Mouse (Mus musculus) CH12.LX (cell line): ENCODE data around the gene Tmco3. TPM values are rescaled to one million over a fixed set of nuclear protein-coding genes. Genes with fewer than 3 reads are reported as not detected.
A peak's percentile ranks its signal among the peaks of the same experiment; 100 is the strongest.

ENCODE experiments used
- DNase-seq: peaks from one replicate; pipeline ENCODE4 v3.0.0-alpha.2; 2013; ENCODE audit errors: extremely low read depth
- H3K27ac ChIP-seq: 2 replicates; pipeline ENCODE4 v1.5.1; 2012; ENCODE audit warnings: low read depth, mild to moderate bottlenecking, control low read depth, moderate library complexity; ENCODE audit not compliant: insufficient read depth
- H3K27me3 ChIP-seq: replicated peaks from 2 replicates; pipeline ENCODE3; 2012; ENCODE audit warnings: inconsistent platforms
- H3K36me3 ChIP-seq, 2 experiments: replicated peaks in 1 of 2; 2 replicates each; pipeline versions ENCODE3 to v1.6.1; 2012; ENCODE audit warnings: inconsistent platforms in 1 of 2, low read length in 1 of 2, mild to moderate bottlenecking in 1 of 2, mixed read lengths in 1 of 2, moderate library complexity in 1 of 2; ENCODE audit not compliant: control insufficient read depth in 1 of 2, insufficient read depth in 1 of 2
- H3K4me1 ChIP-seq, 2 experiments: 2 replicates each; pipeline ENCODE4 v1.6.1; 2012; ENCODE audit warnings: inconsistent platforms in 1 of 2, moderate library complexity in 1 of 2; ENCODE audit not compliant: insufficient read depth in 2 of 2, control insufficient read depth in 1 of 2
- H3K4me2 ChIP-seq: 2 replicates; pipeline ENCODE4 v1.6.1; 2012; ENCODE audit warnings: low read depth, mild to moderate bottlenecking, control low read depth; ENCODE audit not compliant: poor library complexity, insufficient read depth, severe bottlenecking
- H3K4me3 ChIP-seq, 3 experiments: fragments of 150-350 bp in 1 of 3; sonication (generic) in 1 of 3; replicated peaks in 1 of 3; 2 replicates each; pipeline versions ENCODE3 to v1.5.1; 2011 to 2012; ENCODE audit warnings: low read depth in 2 of 3, low read length in 2 of 3, mild to moderate bottlenecking in 2 of 3, moderate library complexity in 2 of 3, control low read depth in 1 of 3, improper control_type of control experiment in 1 of 3, inconsistent platforms in 1 of 3, mixed read lengths in 1 of 3; ENCODE audit not compliant: poor library complexity in 1 of 3
- H3K79me2 ChIP-seq: replicated peaks from 2 replicates; pipeline ENCODE4 v1.6.1; 2012; ENCODE audit warnings: mild to moderate bottlenecking, moderate library complexity; ENCODE audit not compliant: control insufficient read depth, poor library complexity, insufficient read depth, severe bottlenecking; ENCODE audit errors: extremely low read depth
- H3K9ac ChIP-seq: 2 replicates; pipeline ENCODE4 v1.6.1; 2012; ENCODE audit warnings: low read depth, mild to moderate bottlenecking, control low read depth, moderate library complexity; ENCODE audit not compliant: insufficient read depth
- H3K9me3 ChIP-seq: replicated peaks from 2 replicates; pipeline ENCODE3; 2012; ENCODE audit warnings: low read length, inconsistent platforms, mixed read lengths
- BHLHE40 ChIP-seq: IDR thresholded peaks from 2 replicates; pipeline ENCODE4 v1.6.1; 2011; ENCODE audit warnings: mild to moderate bottlenecking, low read depth, low read length, improper control_type of control experiment
- ELF1 ChIP-seq: IDR thresholded peaks from 2 replicates; pipeline ENCODE4 v1.6.1; 2014; ENCODE audit warnings: low read depth, mild to moderate bottlenecking, inconsistent platforms, low read length, improper control_type of control experiment
- ETS1 ChIP-seq: conservative IDR thresholded peaks from 2 replicates; pipeline ENCODE4 v1.6.1; 2012; ENCODE audit warnings: low read depth, mild to moderate bottlenecking, inconsistent platforms, low read length, improper control_type of control experiment, moderate library complexity
- GABPA ChIP-seq: IDR thresholded peaks from 2 replicates; pipeline ENCODE4 v1.6.1; 2012; ENCODE audit warnings: low read depth, low read length, improper control_type of control experiment, inconsistent platforms; ENCODE audit not compliant: insufficient replicate concordance
- JUN ChIP-seq: IDR thresholded peaks from 2 replicates; pipeline ENCODE4 v1.6.1; 2011; ENCODE audit warnings: low read depth, mild to moderate bottlenecking, low read length, improper control_type of control experiment, moderate library complexity; ENCODE audit not compliant: insufficient read depth
- JUND ChIP-seq: conservative IDR thresholded peaks from 2 replicates; pipeline ENCODE4 v1.6.1; 2011; ENCODE audit warnings: low read depth, low read length, improper control_type of control experiment
- MAX ChIP-seq: IDR thresholded peaks from 2 replicates; pipeline ENCODE4 v1.6.1; 2011; ENCODE audit warnings: low read length, improper control_type of control experiment
- MAZ ChIP-seq: IDR thresholded peaks from 2 replicates; pipeline ENCODE4 v1.6.1; 2012; ENCODE audit warnings: low read depth, mild to moderate bottlenecking, inconsistent platforms, low read length, improper control_type of control experiment, moderate library complexity
- MXI1 ChIP-seq: IDR thresholded peaks from 2 replicates; pipeline ENCODE4 v1.6.1; 2011; ENCODE audit warnings: mild to moderate bottlenecking, low read depth, low read length, improper control_type of control experiment
- NRF1 ChIP-seq: IDR thresholded peaks from 2 replicates; pipeline ENCODE4 v1.6.1; 2014; ENCODE audit warnings: low read depth, mild to moderate bottlenecking, inconsistent platforms, low read length, improper control_type of control experiment, moderate library complexity
- POLR2AphosphoS2 ChIP-seq: IDR thresholded peaks from 2 replicates; pipeline ENCODE4 v1.6.1; 2011; ENCODE audit warnings: low read depth, low read length, improper control_type of control experiment
- SIN3A ChIP-seq: IDR thresholded peaks from 2 replicates; pipeline ENCODE4 v1.6.1; 2012; ENCODE audit warnings: low read length, improper control_type of control experiment, inconsistent platforms
- TBP ChIP-seq: conservative IDR thresholded peaks from 2 replicates; pipeline ENCODE4 v1.6.1; 2011; ENCODE audit warnings: low read depth, low read length, improper control_type of control experiment
- USF2 ChIP-seq: conservative IDR thresholded peaks from 2 replicates; pipeline ENCODE4 v1.6.1; 2011; ENCODE audit warnings: low read depth, low read length, improper control_type of control experiment
- ZNF384 ChIP-seq: IDR thresholded peaks from 2 replicates; pipeline ENCODE4 v1.6.1; 2012; ENCODE audit warnings: low read depth, low read length, improper control_type of control experiment, inconsistent platforms
- dilution Hi-C: fragments of 300-500 bp; cut with MboI; formaldehyde crosslinking; loops from 2 replicates; pipeline ENCODE4 v1.14.3; 2020; ENCODE audit warnings: low sequenced_read_pairs; ENCODE audit not compliant: extremely low pct_unique_long_range_greater_than_20kb, extremely low pct_ligation_motif_present
- in situ Hi-C: fragments of 300-500 bp; cut with MboI; formaldehyde crosslinking; loops from 3 replicates; pipeline ENCODE4 v1.14.3; 2019; ENCODE audit warnings: low sequenced_read_pairs, low pct_ligation_motif_present, low pct_unique_long_range_greater_than_20kb, mixed read lengths
- polyA plus RNA-seq: library from polyadenylated mRNA; unstranded; fragments of >175 nt; gene quantifications from 2 replicates; pipeline ENCODE4 v1.2.1, GENCODE M21; 2012; ENCODE audit warnings: low read depth; ENCODE audit not compliant: insufficient read length
- total RNA-seq, 2 experiments: library from RNA; depleted of rRNA; stranded (reverse); fragments of 300-350 nt in 1 of 2; fragments of >200 nt in 1 of 2; gene quantifications; 2 replicates each; pipeline ENCODE4 v1.2.3; 2012 to 2014

Gene Tmco3
- total and polyA plus RNA-seq, 3 experiments: 7.3 to 15.1 (median 10.1) TPM

DNA sequence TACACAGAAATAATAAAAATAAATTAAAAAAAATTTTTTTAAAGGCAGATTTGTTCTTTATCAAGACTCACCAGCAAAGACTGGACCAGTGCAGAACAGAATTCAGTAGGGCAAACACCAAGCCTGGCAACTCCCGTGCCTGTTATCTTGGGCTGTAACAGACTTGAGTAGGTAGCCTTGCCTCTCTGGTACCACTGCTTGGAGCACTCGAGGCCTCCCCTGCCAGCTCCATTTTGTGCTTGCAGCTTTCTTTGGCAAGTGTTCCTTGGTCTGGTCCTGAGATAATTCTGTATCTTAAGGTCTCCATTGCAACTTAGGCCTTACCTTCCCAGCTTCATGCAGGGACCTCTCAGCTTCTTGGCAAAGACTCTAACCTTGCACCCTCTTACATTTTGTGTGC lies 54.4 kb downstream of the Tmco3 start:
- peaks cover 51 to 71% of the 10 kb centered on the region in 2 experiments for H3K36me3 ChIP-seq
- no peak overlapping the region for H3K4me3 ChIP-seq
- H3K4me2 ChIP-seq: no peak overlapping the region
- TF ChIP-seq ZNF384 (no peak), POLR2AphosphoS2 (peak; percentile 33; the same call in 1 of the 2 replicates)
- TF ChIP-seq, all 38 proteins: peak for 1
- peaks cover 82% of the 10 kb centered on the region for H3K79me2 ChIP-seq
- no peak for DNase-seq
- no peak overlapping the region for H3K9ac ChIP-seq
- in situ Hi-C loops: loop anchor here (5.0 kb wide), 1 partner anchor 40 kb away; no protein-coding TSS in a partner anchor
- H3K27ac ChIP-seq: no peak overlapping the region
- H3K27me3 ChIP-seq: no peaks in the 10 kb centered on the region
- no peaks in the 10 kb centered on the region for H3K9me3 ChIP-seq
- dilution Hi-C loops: no loop called here
- H3K4me1 ChIP-seq: peaks cover 28 to 70% of the 10 kb centered on the region in 2 experiments

DNA sequence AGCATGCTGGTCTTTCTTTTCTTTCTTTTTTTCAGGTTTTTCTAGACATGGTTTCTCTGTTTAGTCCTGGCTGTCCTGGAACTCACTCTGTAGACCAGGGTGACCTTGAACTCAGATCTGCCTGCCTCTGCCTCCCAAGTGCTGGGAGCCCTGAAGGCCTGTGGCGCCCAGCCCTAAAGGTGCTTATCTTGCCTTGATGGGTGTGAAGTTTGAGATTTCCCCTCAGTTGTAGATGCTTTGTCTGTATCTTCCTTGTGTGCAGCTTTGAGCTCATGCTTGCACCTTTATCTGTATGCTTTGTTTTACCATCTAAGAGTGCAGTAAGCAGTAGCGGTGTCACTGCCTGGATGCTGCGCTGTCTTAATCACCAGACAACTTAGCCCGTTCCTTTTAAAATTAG lies 55.1 kb downstream of the Tmco3 start:
- in situ Hi-C loops: loop anchor here (5.0 kb wide), 1 partner anchor 39 kb away; no protein-coding TSS in a partner anchor
- H3K4me2 ChIP-seq: no peak overlapping the region
- H3K79me2 ChIP-seq: peaks cover 90% of the 10 kb centered on the region
- H3K36me3 ChIP-seq: peaks cover 57 to 79% of the 10 kb centered on the region in 2 experiments
- dilution Hi-C loops: no loop called here
- H3K9ac ChIP-seq: no peak overlapping the region
- H3K9me3 ChIP-seq: no peaks in the 10 kb centered on the region
- TF ChIP-seq NRF1: no peak
- TF ChIP-seq MAZ: no peak
- TF ChIP-seq JUN: no peak
- no peak for TF ChIP-seq MAX
- TF ChIP-seq USF2: no peak
- no peak for TF ChIP-seq TBP
- TF ChIP-seq MXI1: no peak
- no peak for TF ChIP-seq BHLHE40
- TF ChIP-seq GABPA: no peak
- no peak for TF ChIP-seq POLR2AphosphoS2
- no peak for TF ChIP-seq JUND
- no peak for TF ChIP-seq SIN3A
- TF ChIP-seq ETS1: no peak
- TF ChIP-seq ELF1: no peak
- TF ChIP-seq ZNF384: no peak
- no peak for DNase-seq
- peaks cover 23 to 66% of the 10 kb centered on the region in 2 experiments for H3K4me1 ChIP-seq
- H3K27ac ChIP-seq: no peak overlapping the region
- H3K4me3 ChIP-seq: no peak overlapping the region
- no peaks in the 10 kb centered on the region for H3K27me3 ChIP-seq
